Mouse (Mus musculus) testis, adult 2 months (tissue): Measurements from ENCODE around the gene Adora3.

Experiments
- CTCF ChIP-seq: fragments of 200-500 bp; IDR thresholded peaks from 2 replicates; pipeline ENCODE4 v1.5.1; 2012; ENCODE audit warnings: low read depth, mild to moderate bottlenecking, inconsistent platforms, low read length, moderate library complexity; ENCODE audit not compliant: control insufficient read depth, insufficient read depth, insufficient replicate concordance
- POLR2A ChIP-seq: fragments of 200-500 bp; IDR thresholded peaks from 2 replicates; pipeline ENCODE4 v1.6.1; 2012; ENCODE audit warnings: low read depth, mild to moderate bottlenecking, inconsistent platforms, low read length, moderate library complexity; ENCODE audit not compliant: control insufficient read depth

GRCm38 (mm10) chr3:105854786-105855185, 15.9 kb upstream of the Adora3 start:
- TF ChIP-seq CTCF: no peak
- no peak for TF ChIP-seq POLR2A
